In genomic region chr17:48639611-48640010, GRCm38 (mm10) we compare ENCODE assay signal across 29 mouse cellular contexts.
"Had no signal": no experiment of that assay in that cellular context is flagged by ENCODE, and none has a peak within 500 bp of the region (broad histone marks: within the 10 kb centered on the region; RNA-seq: fewer than 3 reads in every experiment).

No protein-coding gene starts in this region.

- H3K9me3 ChIP-seq: limb, embryonic 10.5 days; limb, embryonic 13.5 days; limb, embryonic 15.5 days; liver, embryonic 12.5 days; liver, embryonic 13.5 days; liver, embryonic 15.5 days; lung, embryonic 15.5 days; midbrain, embryonic 10.5 days; midbrain, embryonic 15.5 days; neural tube, embryonic 12.5 days had no signal

- ATAC-seq: liver, embryonic 12.5 days; liver, postnatal 0 days; lung, postnatal 0 days; midbrain, embryonic 13.5 days; midbrain, embryonic 15.5 days; midbrain, embryonic 16.5 days had no signal

- H3K27ac ChIP-seq: limb, embryonic 10.5 days; limb, embryonic 12.5 days; limb, embryonic 13.5 days; limb, embryonic 15.5 days; liver, embryonic 12.5 days; liver, embryonic 13.5 days; liver, embryonic 14.5 days; liver, embryonic 15.5 days; lung, embryonic 15.5 days; macrophage; midbrain, embryonic 10.5 days; midbrain, embryonic 12.5 days; midbrain, embryonic 13.5 days; midbrain, embryonic 15.5 days; neural tube, embryonic 12.5 days had no signal

- H3K4me1 ChIP-seq: limb, embryonic 10.5 days; limb, embryonic 12.5 days; limb, embryonic 15.5 days; liver, embryonic 12.5 days; liver, embryonic 13.5 days; liver, embryonic 15.5 days; lung, embryonic 15.5 days; midbrain, embryonic 12.5 days; midbrain, embryonic 13.5 days; neural tube, embryonic 12.5 days had no signal

- H3K27me3 ChIP-seq: limb, embryonic 12.5 days; limb, embryonic 13.5 days; limb, embryonic 15.5 days; liver, embryonic 12.5 days; liver, embryonic 13.5 days; liver, embryonic 15.5 days; lung, embryonic 15.5 days; midbrain, embryonic 12.5 days; midbrain, embryonic 13.5 days; midbrain, embryonic 15.5 days; neural tube, embryonic 12.5 days had no signal

- H3K36me3 ChIP-seq: limb, embryonic 10.5 days; limb, embryonic 12.5 days; limb, embryonic 13.5 days; limb, embryonic 15.5 days; liver, embryonic 12.5 days; liver, embryonic 13.5 days; liver, embryonic 15.5 days; lung, embryonic 15.5 days; midbrain, embryonic 10.5 days; midbrain, embryonic 12.5 days; midbrain, embryonic 13.5 days; midbrain, embryonic 15.5 days; neural tube, embryonic 12.5 days had no signal

- DNase-seq: left cerebral cortex, postnatal 4 days; liver; liver, embryonic 13.5 days; liver, postnatal 0 days; lung, adult 18-20 months; lung, adult 2 months; lung, embryonic 14.5 days; lung, postnatal 10 days; lung, postnatal 14 days; lung, postnatal 36 days; lung, postnatal 4 days; midbrain, embryonic 14.5 days had no signal

- H3K4me3 ChIP-seq: limb, embryonic 10.5 days; limb, embryonic 12.5 days; limb, embryonic 13.5 days; limb, embryonic 15.5 days; liver, embryonic 12.5 days; liver, embryonic 13.5 days; liver, embryonic 15.5 days; lung, embryonic 15.5 days; midbrain, embryonic 10.5 days; midbrain, embryonic 12.5 days; midbrain, embryonic 13.5 days; midbrain, embryonic 15.5 days; myocyte; neural tube, embryonic 12.5 days had no signal
